9 mouse cellular contexts compared by ENCODE assay signal in the genomic region with DNA sequence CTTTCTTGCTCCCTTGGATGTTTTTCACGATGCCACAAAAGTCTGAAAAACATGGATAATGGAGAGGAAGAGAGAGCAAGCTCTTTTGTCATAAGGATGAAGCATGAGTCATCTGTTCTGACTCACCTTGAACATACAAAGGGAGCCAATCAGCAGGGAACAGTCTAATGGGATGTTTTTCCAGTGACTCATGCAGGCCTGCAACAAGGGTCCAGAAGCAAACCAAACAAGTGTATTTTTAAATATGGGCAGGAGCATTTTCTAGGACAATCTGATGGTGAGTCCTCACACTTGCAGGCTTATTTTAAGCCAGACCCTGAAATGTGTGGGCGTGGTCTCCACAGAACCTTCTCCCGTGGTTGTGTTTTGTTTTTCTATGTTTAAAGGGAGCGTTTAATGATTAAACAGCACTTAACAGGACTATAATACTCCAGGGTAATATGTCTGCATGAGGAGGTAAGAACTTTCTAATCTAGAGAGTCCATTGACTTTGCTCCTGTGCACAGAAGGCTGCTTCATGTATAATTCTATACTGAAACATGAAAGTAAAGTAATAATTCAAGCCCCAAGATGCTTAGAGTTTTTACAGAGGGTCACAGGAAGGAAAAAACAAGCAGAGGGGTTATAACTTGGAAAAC.
DNase-seq lines count a peak whose midpoint lies in the region; ATAC-seq lines count a peak whose summit lies in the region.
"Had no signal": no experiment of that assay in that cellular context is flagged by ENCODE, and none has a peak within 500 bp of the region (broad histone marks: within the 10 kb centered on the region; RNA-seq: fewer than 3 reads in every experiment).

No protein-coding gene starts in this region.

- H3K4me2 ChIP-seq in midbrain, embryonic 15.5 days: no peak overlapping the region
- no peak overlapping the region for H3K4me2 ChIP-seq in hindbrain, embryonic 11.5 days (replicated peaks; ENCODE audit: low read depth, low read length)
- H3K4me2 ChIP-seq: limb, embryonic 13.5 days had no signal

- H3K27me3 ChIP-seq in midbrain, embryonic 15.5 days (replicated peaks): no peaks in the 10 kb centered on the region
- H3K27me3 ChIP-seq in hindbrain, embryonic 11.5 days (ENCODE audit: control insufficient read depth, insufficient read depth, low read length): no peaks in the 10 kb centered on the region
- H3K27me3 ChIP-seq: limb, embryonic 13.5 days had no signal

- no peak overlapping the region for H3K27ac ChIP-seq in midbrain, embryonic 15.5 days
- no peak overlapping the region for H3K27ac ChIP-seq in hindbrain, embryonic 11.5 days (ENCODE audit: low read depth, low read length)
- H3K27ac ChIP-seq: limb, embryonic 13.5 days had no signal

- DNase-seq in heart, adult 11 months: peak; percentile 90
- no peak for DNase-seq in heart, postnatal 14 days
- peak; percentile 82 for DNase-seq in R1 (ENCODE audit: low read depth, low spot score)
- peak; percentile 12 for DNase-seq in heart, postnatal 4 days
- peak; percentile 50 for DNase-seq in lung, postnatal 25 days (ENCODE audit: low spot score)
- DNase-seq in cerebellum, adult 8-10 months: no peak
- DNase-seq in hindbrain, embryonic 11.5 days (ENCODE audit: low spot score): no peak

- no peaks in the 10 kb centered on the region for H3K36me3 ChIP-seq in midbrain, embryonic 15.5 days (replicated peaks)
- no peaks in the 10 kb centered on the region for H3K36me3 ChIP-seq in hindbrain, embryonic 11.5 days (ENCODE audit: control insufficient read depth, insufficient read depth, low read length)
- H3K36me3 ChIP-seq: limb, embryonic 13.5 days had no signal

- WGBS in midbrain, embryonic 15.5 days: 73% methylated on average over 4 of the region's 4 CpGs
- 80% methylated on average over 4 of the region's 4 CpGs for WGBS in hindbrain, embryonic 11.5 days

- no peak overlapping the region for H3K4me3 ChIP-seq in midbrain, embryonic 15.5 days
- no peak overlapping the region for H3K4me3 ChIP-seq in hindbrain, embryonic 11.5 days (ENCODE audit: low read depth, low read length)
- H3K4me3 ChIP-seq: limb, embryonic 13.5 days had no signal

- H3K9ac ChIP-seq in midbrain, embryonic 15.5 days: no peak overlapping the region
- H3K9ac ChIP-seq in hindbrain, embryonic 11.5 days (ENCODE audit: low read depth, low read length): no peak overlapping the region
- H3K9ac ChIP-seq: limb, embryonic 13.5 days had no signal

- H3K4me1 ChIP-seq in midbrain, embryonic 15.5 days: peaks cover 7% of the 10 kb centered on the region; the same call in 1 of the 2 replicates
- no peaks in the 10 kb centered on the region for H3K4me1 ChIP-seq in hindbrain, embryonic 11.5 days (replicated peaks; ENCODE audit: control insufficient read depth, insufficient read depth, low read length)
- H3K4me1 ChIP-seq: limb, embryonic 13.5 days had no signal

- ATAC-seq in midbrain, embryonic 15.5 days (replicated peaks): no peak
- no peak for ATAC-seq in hindbrain, embryonic 11.5 days (ENCODE audit: low FRiP score)

- no peaks in the 10 kb centered on the region for H3K9me3 ChIP-seq in midbrain, embryonic 15.5 days
- no peaks in the 10 kb centered on the region for H3K9me3 ChIP-seq in hindbrain, embryonic 11.5 days (ENCODE audit: control insufficient read depth, low read length)
- H3K9me3 ChIP-seq: limb, embryonic 13.5 days had no signal

- intact Hi-C loops in heart, postnatal 14 days (cut with DNase I): no loop called here

Comparison
In these comparisons a context has a peak if more than half of its experiments do, and no peak if none do; other contexts are left out.
1. DNase-seq: peak in heart, adult 11 months (single experiment), R1 (single experiment), heart, postnatal 4 days (single experiment) and lung, postnatal 25 days (single experiment); none in heart, postnatal 14 days (0 of 2), cerebellum, adult 8-10 months (single experiment) and hindbrain, embryonic 11.5 days (single experiment).